Mouse (Mus musculus): ENCODE data around the gene Ppp2r5d.

The Ppp2r5d gene

GRCm38 (mm10) chr17:46681466-46682118 lies 23.3 kb downstream of the Ppp2r5d start:
- DNase-seq (ENCODE audit: low read depth in 2 of 2, low spot score in 2 of 2) = no peak

DNA sequence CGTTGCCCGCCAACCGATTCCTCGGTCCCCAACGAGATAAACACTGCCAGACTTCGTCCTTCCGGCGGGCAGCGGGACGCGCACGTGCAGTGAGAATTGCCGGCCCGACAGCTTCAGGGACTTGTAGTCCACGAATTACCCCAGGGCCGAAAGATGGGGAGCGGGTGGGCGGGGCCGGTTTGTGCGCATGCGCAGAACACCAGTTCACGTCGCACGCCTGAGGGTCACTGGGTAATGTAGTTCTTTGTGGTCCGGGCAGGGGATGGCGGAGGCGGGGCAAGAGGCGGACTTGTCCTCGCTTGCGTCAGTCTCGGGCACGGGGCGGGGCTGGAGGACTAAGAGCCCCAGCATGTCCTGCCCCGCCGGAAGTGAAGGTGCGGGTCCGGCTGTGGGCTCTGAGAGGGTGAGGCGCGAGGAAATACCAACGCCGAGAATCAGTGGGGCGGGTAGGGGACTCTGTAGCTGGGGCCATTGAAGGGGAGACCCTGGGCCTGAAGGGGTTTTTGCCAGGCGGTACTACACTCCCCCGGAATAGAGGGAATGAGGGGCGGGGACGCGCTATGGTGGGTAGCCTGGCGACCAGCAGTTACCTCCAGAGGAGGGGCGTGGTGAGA lies 24.0 kb downstream of the Ppp2r5d start, which contains the start of gene Klhdc3:
Klhdc3 (minus strand) TSS at position 155 of the 614 bp plus-strand sequence.
- DNase-seq (ENCODE audit: low read depth in 2 of 2, low spot score in 2 of 2) = peak; percentile 93 to 94

GRCm38 (mm10) chr17:46679843-46680759 lies 24.8 kb downstream of the Ppp2r5d start:
- no peak for DNase-seq (ENCODE audit: low read depth in 2 of 2, low spot score in 2 of 2)

DNA sequence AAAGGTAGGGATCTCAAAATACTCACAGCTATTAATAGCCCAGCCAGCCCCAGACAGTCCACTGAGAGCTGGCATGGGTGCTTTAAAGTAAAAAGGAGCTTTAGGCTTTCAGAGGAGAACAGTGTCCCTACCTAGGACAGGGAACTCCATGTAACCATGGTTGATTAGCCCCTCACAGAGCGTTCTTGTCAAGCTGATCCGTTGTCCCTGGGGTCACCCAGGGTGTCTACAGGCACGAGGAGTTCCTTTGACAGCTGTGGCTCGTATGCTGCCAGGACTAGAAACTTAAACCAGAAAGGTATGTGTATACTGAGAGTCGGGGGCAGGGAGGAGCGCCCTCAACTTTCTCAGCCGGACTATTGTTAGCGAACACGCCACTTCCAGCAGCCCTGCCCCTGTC lies 26.0 kb downstream of the Ppp2r5d start:
- no peak for DNase-seq (ENCODE audit: low read depth in 2 of 2, low spot score in 2 of 2)

DNA sequence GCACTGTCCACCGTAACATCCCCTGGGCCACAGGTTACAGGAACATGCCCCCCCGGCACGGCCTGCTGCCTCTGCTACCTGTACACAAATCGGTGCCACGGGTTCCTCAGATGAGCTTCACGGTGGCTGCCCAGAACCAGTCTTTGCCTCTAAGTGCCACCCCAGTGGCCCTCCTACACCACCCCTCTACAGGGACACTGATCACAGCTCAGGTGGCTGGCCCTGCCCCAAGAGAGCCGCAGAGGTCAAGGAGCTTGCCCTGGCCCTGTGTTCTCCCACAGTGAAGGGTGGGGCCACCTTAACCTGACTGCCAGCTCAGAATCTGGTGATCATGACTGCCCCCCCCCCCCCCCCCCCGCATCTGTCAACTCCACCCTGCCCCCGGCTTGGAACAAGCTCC lies 26.5 kb downstream of the Ppp2r5d start, which contains the start of gene Mea1:
Mea1 (plus strand) TSS at position 378 of the 400 bp plus-strand sequence.
- DNase-seq (ENCODE audit: low read depth in 2 of 2, low spot score in 2 of 2) = no peak

DNA sequence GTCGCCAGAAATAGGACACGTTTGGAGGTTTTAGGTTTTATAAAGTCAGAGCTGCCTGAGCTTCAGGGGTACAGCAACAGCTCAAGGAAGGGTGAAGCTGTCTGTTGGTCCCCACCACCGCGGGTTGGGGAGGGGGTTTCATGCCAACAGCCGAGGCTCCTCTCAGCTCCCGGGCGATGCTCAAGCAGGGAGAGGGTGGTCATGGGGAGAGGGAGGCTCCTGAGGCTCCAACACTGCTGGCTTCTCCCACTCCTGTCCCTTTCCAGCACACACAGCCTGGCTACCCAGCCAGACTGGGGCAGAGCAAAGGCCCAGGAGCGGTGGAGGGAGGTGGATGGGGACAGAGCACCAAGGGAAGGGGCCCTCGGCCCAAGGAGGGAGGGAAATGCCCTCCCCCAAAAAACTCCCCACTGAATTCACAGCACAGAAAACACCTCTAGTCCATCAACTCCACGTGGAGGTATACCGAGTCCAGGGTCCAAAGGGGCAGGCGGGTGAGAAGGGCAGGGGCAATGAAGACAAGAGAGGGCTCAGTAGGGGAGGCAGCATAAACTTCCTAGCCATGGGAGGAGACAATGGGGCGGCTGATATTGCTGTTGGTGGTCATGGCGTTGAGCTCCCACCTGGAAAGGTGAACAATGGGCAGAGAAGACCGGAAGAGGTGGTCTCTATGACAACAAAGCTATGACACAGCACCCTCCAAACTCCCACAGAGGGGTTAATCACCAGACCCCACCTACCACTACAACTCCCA lies 30.2 kb downstream of the Ppp2r5d start:
- no peak for DNase-seq (ENCODE audit: low read depth in 2 of 2, low spot score in 2 of 2)

GRCm38 (mm10) chr17:46673850-46674529 lies 30.9 kb downstream of the Ppp2r5d start, which contains the start of gene Rrp36:
TSS of gene Rrp36 (minus strand) at chr17:46674352.
- peak; percentile 78 to 81 for DNase-seq (ENCODE audit: low read depth in 2 of 2, low spot score in 2 of 2)

- DNase-seq (ENCODE audit: low read depth in 2 of 2, low spot score in 2 of 2) = no peak
Measured at GRCm38 (mm10) chr17:46669911-46670310, 35.0 kb downstream of the Ppp2r5d start.

DNA sequence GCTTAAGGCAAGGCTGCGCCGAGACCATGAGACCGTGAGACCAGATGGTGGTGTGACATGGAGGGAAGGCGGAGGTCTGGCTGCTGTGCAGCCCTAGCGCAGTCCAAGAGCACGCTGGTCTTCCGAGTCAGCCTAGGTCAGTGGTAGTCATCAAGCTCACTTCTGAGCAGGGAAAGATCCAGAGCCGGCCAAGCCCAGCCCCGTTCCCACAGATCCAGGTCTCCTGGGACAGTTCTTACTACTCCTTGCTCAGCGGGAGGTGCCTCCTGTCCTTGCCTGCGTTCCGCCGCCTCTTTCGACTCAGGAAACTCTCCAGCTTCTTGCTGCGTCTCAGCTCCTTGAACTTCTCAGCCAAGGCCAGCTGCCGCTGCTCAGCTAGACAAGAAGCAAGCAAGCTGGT lies 37.2 kb downstream of the Ppp2r5d start:
- DNase-seq (ENCODE audit: low read depth in 2 of 2, low spot score in 2 of 2) = no peak

DNA sequence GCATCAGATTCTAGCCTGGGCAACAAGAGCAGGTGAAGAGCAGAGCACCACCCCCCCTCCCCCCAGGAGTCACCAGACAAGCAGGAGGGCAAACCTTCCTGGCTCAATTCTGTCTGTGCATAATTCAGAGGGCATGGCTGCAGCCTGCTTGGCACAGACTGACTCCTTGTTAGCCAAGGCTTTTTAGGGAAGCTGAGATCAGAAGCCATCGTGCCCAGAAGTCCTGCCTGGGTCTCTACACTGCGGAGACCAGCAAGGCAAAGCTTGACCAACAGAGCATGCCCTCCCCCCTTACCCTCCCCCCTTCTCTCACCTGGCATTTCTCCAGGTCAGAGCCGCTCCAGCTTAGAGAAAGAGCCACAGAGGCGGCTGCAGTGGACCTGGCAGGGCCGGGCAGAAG lies 42.2 kb downstream of the Ppp2r5d start:
- no peak for DNase-seq (ENCODE audit: low read depth in 2 of 2, low spot score in 2 of 2)

DNA sequence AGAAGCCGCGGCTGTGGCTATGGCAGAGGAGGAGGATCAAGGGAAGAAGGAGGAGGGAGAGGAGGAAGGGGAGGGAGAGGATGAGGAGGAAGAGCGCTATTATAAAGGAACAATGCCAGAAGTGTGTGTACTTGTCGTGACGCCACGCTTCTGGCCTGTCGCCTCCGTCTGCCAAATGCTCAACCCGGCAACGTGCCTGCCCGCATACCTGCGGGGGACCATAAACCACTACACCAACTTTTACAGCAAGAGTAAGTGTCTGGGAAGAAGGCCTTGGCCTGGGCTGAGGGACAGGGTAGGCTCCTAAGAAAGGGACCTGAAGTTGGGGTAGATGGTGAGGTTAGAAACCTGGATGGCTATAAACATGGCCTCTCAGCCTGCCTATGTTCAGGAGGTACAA lies 42.9 kb downstream of the Ppp2r5d start:
- DNase-seq (ENCODE audit: low read depth in 2 of 2, low spot score in 2 of 2) = no peak

GRCm38 (mm10) chr17:46661351-46661750 lies 43.6 kb downstream of the Ppp2r5d start:
- no peak for DNase-seq (ENCODE audit: low read depth in 2 of 2, low spot score in 2 of 2)

GRCm38 (mm10) chr17:46656054-46656453 lies 48.9 kb downstream of the Ppp2r5d start:
- DNase-seq (ENCODE audit: low read depth in 2 of 2, low spot score in 2 of 2) = no peak

DNA sequence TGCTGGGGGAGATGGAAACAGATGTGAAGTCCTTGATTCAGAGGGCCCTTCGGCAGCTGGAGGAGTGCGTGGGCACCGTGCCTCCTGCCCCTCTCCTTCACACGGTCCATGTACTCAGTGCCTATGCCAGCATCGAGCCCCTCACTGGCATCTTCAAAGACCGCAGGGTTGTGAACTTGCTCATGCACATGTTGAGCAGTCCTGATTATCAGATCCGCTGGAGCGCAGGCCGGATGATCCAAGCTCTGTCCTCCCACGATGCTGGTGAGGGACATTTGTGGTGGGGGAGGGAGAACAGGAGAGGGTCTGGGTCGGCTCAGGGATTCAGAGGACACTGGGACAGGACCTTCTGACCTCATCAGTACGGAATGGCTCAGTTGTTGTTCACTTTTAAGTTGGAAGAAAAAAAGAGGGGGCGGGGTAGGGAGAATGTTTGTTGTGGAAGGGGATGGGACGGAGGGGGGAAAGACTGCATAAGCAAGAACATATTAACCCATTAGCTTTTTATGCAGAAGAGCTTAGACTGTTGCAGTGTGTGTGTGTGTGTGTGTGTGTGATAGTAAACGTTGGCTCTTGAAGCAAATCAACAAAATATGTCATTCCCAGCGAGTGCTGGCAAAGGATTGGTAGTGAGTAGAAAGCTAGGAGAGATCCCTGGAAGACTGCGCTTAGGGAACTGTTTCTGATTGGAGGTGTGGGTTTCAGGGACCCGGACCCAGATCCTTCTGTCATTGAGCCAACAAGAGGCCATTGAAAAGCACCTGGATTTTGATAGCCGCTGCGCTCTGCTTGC lies 53.0 kb downstream of the Ppp2r5d start:
- DNase-seq (ENCODE audit: low read depth in 2 of 2, low spot score in 2 of 2) = no peak

GRCm38 (mm10) chr17:46651292-46651691 lies 53.6 kb downstream of the Ppp2r5d start:
- no peak for DNase-seq (ENCODE audit: low read depth in 2 of 2, low spot score in 2 of 2)

- DNase-seq (ENCODE audit: low read depth in 2 of 2, low spot score in 2 of 2) = peak; percentile 71
Measured at GRCm38 (mm10) chr17:46650232-46651031, 54.5 kb downstream of the Ppp2r5d start, which contains the start of gene Cul7. TSS of gene Cul7 (plus strand) at chr17:46650337.

- no peak for DNase-seq (ENCODE audit: low read depth in 2 of 2, low spot score in 2 of 2)
Measured at GRCm38 (mm10) chr17:46649811-46650210, 55.1 kb downstream of the Ppp2r5d start.

- DNase-seq (ENCODE audit: low read depth in 2 of 2, low spot score in 2 of 2) = no peak
Measured at GRCm38 (mm10) chr17:46648436-46648835, 56.5 kb downstream of the Ppp2r5d start.

DNA sequence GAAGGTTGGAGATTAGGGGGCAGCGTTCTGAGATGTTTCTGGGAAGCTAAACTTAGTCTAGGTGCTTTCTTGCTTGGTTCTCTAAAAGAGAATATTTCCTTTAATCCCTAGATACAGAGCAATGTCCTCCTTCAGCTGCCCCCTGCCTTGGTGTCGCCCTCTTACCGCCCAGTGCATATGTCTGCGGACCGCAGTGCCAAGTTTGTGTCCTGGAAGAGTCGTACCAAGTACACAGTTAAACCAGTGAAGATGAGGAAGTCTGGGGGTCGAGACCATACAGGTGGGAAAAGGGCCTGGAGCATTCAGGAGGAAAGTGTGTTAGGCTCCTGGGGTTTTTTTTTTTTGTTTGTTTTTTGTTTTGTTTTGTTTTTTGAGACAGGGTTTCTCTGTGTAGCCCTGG lies 57.6 kb downstream of the Ppp2r5d start:
- no peak for DNase-seq (ENCODE audit: low read depth in 2 of 2, low spot score in 2 of 2)

Measured in CD8-positive naive resting alpha-beta T cell, adult 2 months (primary cell).